Mouse (Mus musculus): ENCODE data around the gene 9130213A22Rik. TPM values are rescaled to one million over a fixed set of nuclear protein-coding genes. Genes with fewer than 3 reads are reported as not detected.
A peak's percentile ranks its signal among the peaks of the same experiment; 100 is the strongest.

9130213A22Rik gene
- polyA plus RNA-seq, 1 experiment from 2014 or later: 0.40 TPM

DNA sequence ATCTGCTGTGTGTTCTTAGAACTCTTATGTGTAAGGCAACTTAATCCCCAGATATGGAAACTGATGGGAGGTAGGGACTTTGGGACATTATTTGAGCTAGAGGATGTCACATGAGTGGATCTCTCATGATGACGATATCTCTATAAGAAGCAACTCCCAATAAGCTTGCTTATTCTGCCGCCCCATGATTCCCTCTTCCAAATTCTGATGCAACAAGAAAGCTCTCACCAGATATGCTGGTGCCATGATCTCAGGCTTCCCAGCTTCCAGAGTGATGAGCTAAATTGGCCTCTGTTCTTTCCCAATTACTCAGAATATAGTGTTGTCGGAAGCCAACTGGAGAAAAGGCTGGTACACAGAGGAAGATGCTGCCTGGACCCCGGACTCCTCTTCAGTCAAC lies 10.5 kb downstream of the 9130213A22Rik start:
- Histone ChIP-seq H3K4me3 (no peak overlapping the region), H3K9ac (no peak overlapping the region), H3K27ac (replicated peaks) (no peak overlapping the region), H3K9me3 (no peaks in the 10 kb centered on the region), H3K4me1 (replicated peaks) (peaks cover 16% of the 10 kb centered on the region), H3K27me3 (peaks cover 10% of the 10 kb centered on the region), H3K4me2 (peak overlapping the region; percentile 61), H3K36me3 (peaks cover 28% of the 10 kb centered on the region)
- no peak for ATAC-seq (ENCODE audit: low FRiP score, low read depth)
- 64% methylated on average over 4 of the region's 4 CpGs for WGBS

DNA sequence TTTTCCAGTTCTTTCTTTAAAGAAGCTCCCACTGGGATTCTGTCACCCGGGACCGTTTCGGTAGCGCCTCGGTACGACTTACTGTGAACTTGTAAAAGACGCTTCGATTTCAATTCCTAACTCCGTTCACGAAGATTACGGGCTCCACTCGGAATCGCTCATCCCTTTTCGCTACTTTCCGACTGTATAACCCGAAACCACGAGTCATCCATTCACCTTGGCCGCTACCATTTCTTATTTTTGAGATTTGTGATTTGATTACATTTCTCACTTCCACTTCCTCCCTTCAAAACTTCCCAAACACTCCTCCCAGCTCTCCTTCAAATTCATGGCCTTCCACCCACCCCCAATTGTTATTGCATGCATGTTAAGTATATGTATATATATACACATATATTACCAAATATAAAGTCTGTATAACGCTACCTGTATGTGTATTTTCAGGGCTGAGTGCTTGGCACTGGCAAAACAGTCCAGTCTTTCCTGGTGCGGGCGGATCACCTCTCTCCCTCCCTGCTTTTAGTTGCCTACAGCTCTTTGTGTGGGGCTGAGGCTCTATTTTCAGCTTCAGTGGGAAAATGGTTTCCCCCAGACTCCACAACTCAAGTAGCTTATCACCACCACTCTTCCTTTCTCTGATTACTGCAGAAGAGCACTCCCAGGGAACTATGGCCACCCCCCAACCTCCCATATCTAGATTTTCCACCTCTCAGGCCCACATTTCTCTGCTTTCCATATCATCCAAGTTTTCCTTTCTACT lies 11.2 kb downstream of the 9130213A22Rik start:
- 8% methylated on average over 21 of the region's 21 CpGs for WGBS
- Histone ChIP-seq H3K9me3 (no peaks in the 10 kb centered on the region), H3K4me3 (peak overlapping the region; percentile 42), H3K27ac (replicated peaks) (no peak overlapping the region; the same call in 1 of the 2 replicates), H3K36me3 (peaks cover 30% of the 10 kb centered on the region), H3K4me2 (peak overlapping the region; percentile 61), H3K4me1 (replicated peaks) (peaks cover 11% of the 10 kb centered on the region; the same call in 1 of the 2 replicates), H3K9ac (0 out of 2 replicates have a peak overlapping the region, but pooled peaks have one; percentile 25), H3K27me3 (peaks cover 10% of the 10 kb centered on the region)
- ATAC-seq (ENCODE audit: low FRiP score, low read depth): 0 out of 2 replicates have a peak, but pooled peaks have one; percentile 16

DNA sequence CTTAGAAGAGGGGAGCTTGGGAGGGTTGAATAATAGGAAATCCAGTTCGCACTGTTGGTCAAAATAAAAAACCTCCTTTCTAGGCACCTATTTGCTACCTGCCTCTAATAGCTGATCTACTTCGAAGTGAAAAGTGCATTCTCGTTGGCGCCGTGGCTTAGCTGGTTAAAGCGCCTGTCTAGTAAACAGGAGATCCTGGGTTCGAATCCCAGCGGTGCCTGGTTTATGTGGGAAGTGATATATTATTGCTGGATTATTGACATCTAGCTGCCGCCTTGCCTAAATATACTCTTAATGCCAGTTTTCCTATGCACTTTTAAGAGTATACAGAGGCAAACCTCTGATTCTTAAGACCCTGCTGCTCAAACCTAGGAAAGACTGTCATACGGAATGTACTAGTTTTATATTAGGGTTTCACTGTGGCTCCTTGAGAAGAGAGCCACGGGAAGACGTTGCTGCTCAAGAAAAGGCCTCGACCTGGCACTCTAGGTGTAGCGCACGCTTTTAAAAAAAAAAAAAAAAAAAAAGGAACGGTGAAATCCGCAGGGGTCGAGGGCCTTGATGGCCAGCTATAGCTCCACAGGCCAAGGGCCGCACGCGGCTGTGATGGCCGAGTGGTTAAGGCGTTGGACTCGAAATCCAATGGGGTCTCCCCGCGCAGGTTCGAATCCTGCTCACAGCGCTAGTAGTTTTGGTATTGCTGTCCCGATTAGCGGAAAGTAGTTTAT lies 11.9 kb downstream of the 9130213A22Rik start:
- Histone ChIP-seq H3K9me3 (no peaks in the 10 kb centered on the region), H3K27ac (replicated peaks) (peak overlapping the region; percentile 46), H3K27me3 (peaks cover 5% of the 10 kb centered on the region; the same call in 1 of the 2 replicates), H3K4me3 (peak overlapping the region; percentile 42), H3K36me3 (peaks cover 38% of the 10 kb centered on the region), H3K9ac (0 out of 2 replicates have a peak overlapping the region, but pooled peaks have one; percentile 25), H3K4me1 (replicated peaks) (peaks cover 11% of the 10 kb centered on the region; the same call in 1 of the 2 replicates), H3K4me2 (peak overlapping the region; percentile 61)
- peak; percentile 75 for ATAC-seq (ENCODE audit: low FRiP score, low read depth)
- under 1% methylated on average over 30 of the region's 30 CpGs for WGBS

DNA sequence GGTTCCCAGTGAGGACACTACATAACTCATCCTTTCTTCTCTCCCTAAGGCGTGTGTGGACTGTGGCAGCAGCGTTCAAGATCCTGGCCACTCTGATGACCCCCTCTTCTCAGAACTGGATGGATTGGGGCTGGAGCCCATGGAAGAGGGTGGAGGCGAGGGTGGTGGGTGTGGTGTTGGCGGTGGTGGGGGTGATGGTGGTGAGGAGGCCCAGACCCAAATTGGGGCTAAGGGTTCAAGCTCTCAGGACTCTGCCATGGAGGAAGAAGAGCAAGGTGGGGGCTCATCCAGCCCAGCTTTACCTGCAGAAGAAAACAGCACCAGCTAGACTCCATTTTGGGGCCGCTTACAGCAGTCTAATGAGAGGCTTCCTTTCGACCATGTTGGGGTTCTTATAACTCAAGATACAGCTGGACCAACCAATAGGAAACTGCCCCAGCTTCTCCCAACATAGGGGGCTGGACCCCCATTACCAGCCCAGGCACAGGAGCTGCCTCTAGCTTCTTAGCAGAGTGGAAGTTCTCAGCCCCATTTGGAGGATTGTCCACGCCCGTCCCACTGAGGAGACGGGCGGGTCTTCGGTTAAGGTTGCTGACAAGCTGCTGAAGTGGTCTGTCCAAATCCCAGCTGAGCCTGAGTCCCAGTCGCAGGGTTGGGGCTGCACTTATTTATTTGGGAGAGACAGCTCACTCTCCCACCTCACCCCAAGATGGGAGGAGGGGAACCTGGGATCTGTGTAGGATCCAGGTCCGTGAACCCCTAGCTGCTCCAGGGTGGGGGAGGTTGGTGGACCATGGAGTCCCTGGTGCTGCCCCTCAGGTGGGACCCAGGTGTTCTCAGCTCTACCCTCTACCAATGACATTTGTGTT lies 13.1 kb downstream of the 9130213A22Rik start:
- H3K4me3 ChIP-seq: no peak overlapping the region
- peaks cover 50% of the 10 kb centered on the region for H3K36me3 ChIP-seq
- H3K9me3 ChIP-seq: no peaks in the 10 kb centered on the region
- no peak overlapping the region for H3K27ac ChIP-seq (replicated peaks)
- H3K4me1 ChIP-seq (replicated peaks): peaks cover 11% of the 10 kb centered on the region; the same call in 1 of the 2 replicates
- WGBS: 85% methylated on average over 13 of the region's 13 CpGs
- ATAC-seq (ENCODE audit: low FRiP score, low read depth): peak; percentile 27; the same call in 1 of the 2 replicates
- no peak overlapping the region for H3K4me2 ChIP-seq
- no peak overlapping the region for H3K9ac ChIP-seq
- no peaks in the 10 kb centered on the region for H3K27me3 ChIP-seq

DNA sequence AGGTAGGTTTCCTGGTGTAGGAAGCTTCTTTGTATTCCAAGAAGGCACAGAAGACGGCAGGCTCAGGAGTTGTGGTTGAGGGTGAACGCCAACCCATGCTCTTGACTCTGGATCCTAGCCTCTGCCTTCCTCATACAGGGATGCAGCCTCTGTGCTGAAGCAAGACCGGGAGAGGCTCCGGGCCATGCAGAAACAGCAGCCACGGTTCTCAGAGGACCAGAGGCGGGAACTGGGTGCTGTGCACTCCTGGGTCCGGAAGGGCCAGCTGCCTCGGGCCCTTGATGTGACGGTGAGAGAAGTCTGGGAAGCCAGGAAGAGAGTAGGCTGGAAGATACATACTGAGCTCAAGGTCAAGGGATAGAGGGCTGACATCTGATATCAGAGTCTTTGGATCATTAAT lies 14.2 kb downstream of the 9130213A22Rik start:
- Histone ChIP-seq H3K4me2 (no peak overlapping the region), H3K27ac (replicated peaks) (no peak overlapping the region), H3K27me3 (no peaks in the 10 kb centered on the region), H3K9ac (no peak overlapping the region), H3K4me1 (replicated peaks) (peaks cover 11% of the 10 kb centered on the region; the same call in 1 of the 2 replicates), H3K36me3 (peaks cover 60% of the 10 kb centered on the region), H3K4me3 (no peak overlapping the region), H3K9me3 (no peaks in the 10 kb centered on the region)
- 92% methylated on average over 9 of the region's 9 CpGs for WGBS
- no peak for ATAC-seq (ENCODE audit: low FRiP score, low read depth)

DNA sequence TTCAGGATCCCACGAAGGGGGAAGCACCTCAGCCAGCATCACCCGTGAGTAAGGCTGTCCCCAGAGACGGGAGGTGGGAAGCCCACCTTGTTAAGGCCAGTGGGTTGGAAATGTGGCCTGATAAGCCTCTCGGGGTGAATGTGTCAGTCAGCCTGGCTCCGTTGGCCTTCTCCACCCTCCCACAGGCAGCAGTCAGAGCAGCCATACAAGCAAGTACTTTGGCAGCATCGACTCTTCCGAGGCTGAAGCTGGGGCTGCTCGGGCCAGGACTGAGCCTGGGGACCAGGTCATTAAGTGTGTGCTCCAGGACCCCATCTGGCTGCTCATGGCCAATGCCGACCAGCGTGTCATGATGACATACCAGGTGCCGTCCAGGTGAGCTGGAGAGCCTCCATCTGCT lies 14.7 kb downstream of the 9130213A22Rik start:
- no peak for ATAC-seq (ENCODE audit: low FRiP score, low read depth)
- no peak overlapping the region for H3K9ac ChIP-seq
- peaks cover 66% of the 10 kb centered on the region for H3K36me3 ChIP-seq
- no peak overlapping the region for H3K27ac ChIP-seq (replicated peaks)
- WGBS: 92% methylated on average over 11 of the region's 11 CpGs
- H3K4me1 ChIP-seq (replicated peaks): peaks cover 11% of the 10 kb centered on the region; the same call in 1 of the 2 replicates
- H3K4me2 ChIP-seq: no peak overlapping the region
- H3K9me3 ChIP-seq: no peaks in the 10 kb centered on the region
- no peak overlapping the region for H3K4me3 ChIP-seq
- no peaks in the 10 kb centered on the region for H3K27me3 ChIP-seq

DNA sequence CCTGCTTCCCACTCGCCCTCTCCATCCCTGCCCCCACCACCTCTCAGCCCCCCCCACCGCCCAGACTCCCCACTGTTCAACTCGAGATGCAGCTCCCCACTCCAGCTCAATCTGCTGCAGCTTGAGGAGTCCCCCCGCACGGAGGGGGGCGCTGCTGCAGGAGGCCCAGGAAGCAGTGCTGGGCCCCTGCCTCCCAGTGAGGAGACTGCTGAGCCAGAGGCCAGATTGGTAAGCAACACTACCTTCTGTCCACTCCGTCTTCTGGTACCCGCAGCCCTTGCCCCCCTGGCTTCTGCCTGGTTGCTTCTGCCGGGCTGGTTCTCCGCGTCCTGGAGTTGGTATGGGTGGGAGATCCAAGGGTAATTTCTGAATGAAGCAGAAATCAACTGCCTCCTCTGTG lies 15.5 kb downstream of the 9130213A22Rik start:
- Histone ChIP-seq H3K4me1 (replicated peaks) (peaks cover 6% of the 10 kb centered on the region; the same call in 1 of the 2 replicates), H3K9me3 (no peaks in the 10 kb centered on the region), H3K27ac (replicated peaks) (no peak overlapping the region), H3K4me2 (no peak overlapping the region), H3K36me3 (peaks cover 74% of the 10 kb centered on the region), H3K9ac (no peak overlapping the region), H3K27me3 (no peaks in the 10 kb centered on the region), H3K4me3 (no peak overlapping the region)
- 82% methylated on average over 11 of the region's 11 CpGs for WGBS
- ATAC-seq (ENCODE audit: low FRiP score, low read depth): no peak

DNA sequence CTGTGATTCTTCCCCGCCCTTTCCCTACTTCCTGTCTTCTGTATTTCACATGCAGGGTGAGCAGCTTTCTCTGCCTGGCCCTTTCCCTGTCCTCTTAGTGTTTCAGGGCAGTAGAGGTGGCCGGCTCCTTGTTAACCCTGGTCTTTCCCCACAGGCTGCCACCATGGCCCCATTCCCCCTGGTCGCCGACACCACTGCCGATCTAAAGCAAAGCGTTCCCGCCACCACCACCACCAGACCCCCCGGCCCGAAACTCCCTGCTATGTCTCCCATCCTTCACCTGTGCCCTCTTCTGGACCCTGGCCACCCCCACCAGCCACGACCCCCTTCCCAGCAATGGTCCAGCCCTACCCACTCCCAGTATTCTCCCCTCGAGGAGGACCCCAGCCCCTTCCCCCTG lies 16.1 kb downstream of the 9130213A22Rik start:
- H3K4me1 ChIP-seq (replicated peaks): peaks cover 3% of the 10 kb centered on the region; the same call in 1 of the 2 replicates
- H3K4me2 ChIP-seq: no peak overlapping the region
- no peak overlapping the region for H3K27ac ChIP-seq (replicated peaks)
- H3K4me3 ChIP-seq: no peak overlapping the region
- no peaks in the 10 kb centered on the region for H3K27me3 ChIP-seq
- peaks cover 76% of the 10 kb centered on the region for H3K36me3 ChIP-seq
- ATAC-seq (ENCODE audit: low FRiP score, low read depth): no peak
- H3K9ac ChIP-seq: no peak overlapping the region
- no peaks in the 10 kb centered on the region for H3K9me3 ChIP-seq
- WGBS: 91% methylated on average over 11 of the region's 11 CpGs

DNA sequence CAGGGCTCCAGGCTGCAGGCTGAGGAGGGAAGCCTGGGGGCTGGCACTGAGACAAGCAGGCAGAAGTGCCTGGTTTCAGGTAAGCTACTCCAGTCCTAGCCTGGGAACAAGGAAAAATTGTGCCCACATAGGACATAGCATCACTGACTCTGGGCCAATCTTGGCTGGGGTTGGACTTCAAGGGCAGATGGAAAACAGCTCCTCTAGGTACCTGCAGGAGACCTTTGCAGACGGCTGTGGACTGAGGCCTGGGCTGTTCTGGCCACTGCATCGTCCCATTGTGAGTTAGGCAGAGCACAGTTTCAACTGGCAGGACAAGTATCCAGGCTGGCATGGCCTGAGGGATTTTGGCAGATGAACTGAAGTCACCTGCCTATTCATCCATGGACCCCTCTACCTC lies 16.6 kb downstream of the 9130213A22Rik start:
- Histone ChIP-seq H3K4me3 (no peak overlapping the region), H3K9me3 (no peaks in the 10 kb centered on the region), H3K27me3 (no peaks in the 10 kb centered on the region), H3K36me3 (peaks cover 76% of the 10 kb centered on the region), H3K9ac (no peak overlapping the region), H3K27ac (replicated peaks) (no peak overlapping the region), H3K4me1 (replicated peaks) (peaks cover 5% of the 10 kb centered on the region), H3K4me2 (no peak overlapping the region)
- WGBS: 78% methylated on average over 2 of the region's 2 CpGs
- ATAC-seq (ENCODE audit: low FRiP score, low read depth): no peak

DNA sequence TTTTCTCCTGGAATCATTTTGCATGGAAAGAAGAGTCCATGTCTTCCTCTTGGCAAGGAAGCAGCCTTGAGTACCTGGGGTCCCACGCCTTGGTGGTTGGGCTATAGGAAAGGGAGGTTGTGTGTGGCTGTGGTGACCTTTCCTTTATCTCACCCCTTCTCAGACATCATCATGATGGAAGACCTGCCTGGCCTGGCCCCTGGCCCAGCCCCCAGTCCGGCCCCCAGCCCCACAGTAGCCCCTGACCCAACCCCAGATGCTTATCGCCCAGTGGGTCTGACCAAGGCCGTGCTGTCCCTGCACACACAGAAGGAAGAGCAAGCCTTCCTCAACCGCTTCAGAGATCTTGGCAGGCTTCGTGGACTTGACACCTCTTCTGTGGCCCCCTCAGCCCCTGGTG lies 17.2 kb downstream of the 9130213A22Rik start:
- Histone ChIP-seq H3K4me1 (replicated peaks) (peaks cover 11% of the 10 kb centered on the region), H3K9ac (no peak overlapping the region), H3K4me2 (no peak overlapping the region), H3K4me3 (no peak overlapping the region), H3K9me3 (no peaks in the 10 kb centered on the region), H3K27ac (replicated peaks) (no peak overlapping the region), H3K36me3 (peaks cover 76% of the 10 kb centered on the region), H3K27me3 (no peaks in the 10 kb centered on the region)
- 94% methylated on average over 6 of the region's 6 CpGs for WGBS
- ATAC-seq (ENCODE audit: low FRiP score, low read depth): no peak

DNA sequence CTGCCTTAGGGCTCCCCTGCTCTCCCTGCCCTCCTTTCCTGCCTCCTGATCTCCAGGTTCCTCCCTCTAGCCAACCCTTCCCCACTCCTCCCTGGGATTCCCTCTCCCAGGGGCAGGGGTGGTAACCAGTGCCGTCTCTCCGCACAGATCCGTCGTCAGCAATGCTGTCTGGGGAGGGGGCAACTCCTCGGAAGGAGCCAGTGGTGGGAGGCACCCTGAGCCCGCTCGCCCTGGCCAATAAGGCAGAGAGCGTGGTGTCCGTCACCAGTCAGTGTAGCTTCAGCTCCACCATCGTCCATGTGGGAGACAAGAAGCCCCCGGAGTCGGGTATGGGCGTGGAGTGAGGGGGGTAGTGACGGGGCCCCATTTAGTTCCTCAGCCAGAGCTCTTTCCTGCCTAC lies 17.9 kb downstream of the 9130213A22Rik start:
- H3K9ac ChIP-seq: no peak overlapping the region
- 91% methylated on average over 14 of the region's 14 CpGs for WGBS
- ATAC-seq (ENCODE audit: low FRiP score, low read depth): no peak
- H3K4me2 ChIP-seq: no peak overlapping the region
- no peak overlapping the region for H3K4me3 ChIP-seq
- H3K36me3 ChIP-seq: peaks cover 74% of the 10 kb centered on the region
- no peak overlapping the region for H3K27ac ChIP-seq (replicated peaks)
- peaks cover 18% of the 10 kb centered on the region for H3K4me1 ChIP-seq (replicated peaks)
- H3K27me3 ChIP-seq: no peaks in the 10 kb centered on the region
- H3K9me3 ChIP-seq: no peaks in the 10 kb centered on the region
